Mouse (Mus musculus) stomach, embryonic 16.5 days (tissue): ENCODE results near the gene Napa. TPM values are rescaled to one million over a fixed set of nuclear protein-coding genes. Genes with fewer than 3 reads are reported as not detected.

Experiments used
- ATAC-seq: fragments of 200-750 bp; cut with Nextera tagmentation; 2 replicates; pipeline ENCODE4 v1.8.0; 2017; ENCODE audit warnings: moderate number of reproducible peaks, moderate TSS enrichment; ENCODE audit not compliant: insufficient read depth, low FRiP score
- H3K27ac ChIP-seq: fragments of 300-500 bp; sonication (generic); 2 replicates; pipeline ENCODE4 v1.5.1; 2014; ENCODE audit warnings: low read length
- H3K27me3 ChIP-seq: fragments of 300-500 bp; sonication (generic); 2 replicates; pipeline ENCODE4 v1.6.1; 2014; ENCODE audit warnings: low read length, control low read depth, mixed read lengths; ENCODE audit not compliant: control insufficient read depth, insufficient read depth
- H3K36me3 ChIP-seq: fragments of 300-500 bp; sonication (generic); 2 replicates; pipeline ENCODE4 v1.6.1; 2014; ENCODE audit warnings: low read length; ENCODE audit not compliant: control insufficient read depth, insufficient read depth
- H3K4me1 ChIP-seq: fragments of 300-500 bp; sonication (generic); 2 replicates; pipeline ENCODE4 v1.6.1; 2014; ENCODE audit warnings: low read length, control low read depth, mixed read lengths; ENCODE audit not compliant: control insufficient read depth, insufficient read depth
- H3K4me2 ChIP-seq: fragments of 300-500 bp; sonication (generic); 2 replicates; pipeline ENCODE4 v1.6.1; 2014; ENCODE audit warnings: low read depth, low read length, mixed read lengths
- H3K4me3 ChIP-seq: fragments of 300-500 bp; sonication (generic); replicated peaks from 2 replicates; pipeline ENCODE4 v1.5.1; 2014; ENCODE audit warnings: mild to moderate bottlenecking, low read length
- H3K9ac ChIP-seq: fragments of 300-500 bp; sonication (generic); 2 replicates; pipeline ENCODE4 v1.6.1; 2014; ENCODE audit warnings: low read length
- H3K9me3 ChIP-seq: fragments of 300-500 bp; sonication (generic); replicated peaks from 2 replicates; pipeline ENCODE4 v1.6.1; 2016; ENCODE audit warnings: low read length, control low read depth; ENCODE audit not compliant: control insufficient read depth
- WGBS: fragments of 180-500 bp; shearing (Covaris S2); extraction: QIAGEN DNeasy Blood & Tissue Kit; methylation state at CpG from one replicate; pipeline ENCODE4 v1.1.7; 2014; 5-methylcytosine and 5-hydroxymethylcytosine counted together
- polyA plus RNA-seq: library from polyadenylated mRNA; unstranded; fragments of >200 nt; fragmentation: Nextera tagmentation; extraction: Ambion mirVana; gene quantifications from 2 replicates; pipeline ENCODE4 v1.2.1, GENCODE M21; 2015

Napa gene
- polyA plus RNA-seq, 1 experiment from 2014 or later, result 206 TPM

DNA sequence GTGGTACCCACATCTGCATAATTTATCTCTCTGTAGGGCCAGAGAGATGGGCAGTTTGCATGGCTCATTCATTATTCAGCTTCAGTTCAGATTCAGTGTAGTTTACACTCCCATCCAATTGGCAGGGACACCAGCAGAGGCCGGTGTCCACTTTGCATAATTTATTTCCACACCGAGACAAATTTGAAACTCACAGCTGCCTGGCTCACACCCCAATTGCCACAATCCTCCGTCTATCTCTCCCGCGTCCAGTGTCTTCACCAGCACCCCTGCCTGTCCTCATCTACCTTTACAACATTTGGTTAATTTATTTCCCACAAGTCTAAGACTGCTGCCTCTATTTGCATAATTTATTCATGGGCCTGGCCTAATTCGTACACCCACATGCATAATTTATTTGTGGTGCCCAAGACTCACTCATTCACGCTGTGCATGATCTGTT is 36.7 kb downstream of the Napa start:
- Histone ChIP-seq H3K27ac (no peak overlapping the region), H3K4me2 (no peak overlapping the region), H3K9me3 (no peaks in the 10 kb centered on the region), H3K9ac (no peak overlapping the region), H3K27me3 (no peaks in the 10 kb centered on the region), H3K4me1 (peaks cover 23% of the 10 kb centered on the region), H3K36me3 (no peaks in the 10 kb centered on the region), H3K4me3 (no peak overlapping the region)
- WGBS, result 65% methylated on average over 7 of the region's 7 CpGs
- no peak for ATAC-seq

- Histone ChIP-seq H3K4me2 (no peak overlapping the region), H3K9ac (no peak overlapping the region), H3K27me3 (no peaks in the 10 kb centered on the region), H3K27ac (no peak overlapping the region), H3K4me1 (no peaks in the 10 kb centered on the region), H3K9me3 (no peaks in the 10 kb centered on the region), H3K4me3 (no peak overlapping the region), H3K36me3 (no peaks in the 10 kb centered on the region)
- 32% methylated on average over 27 of the region's 27 CpGs for WGBS
- no peak for ATAC-seq
Measured at GRCm38 (mm10) chr7:16146489-16147410, 48.5 kb downstream of the Napa start.

DNA sequence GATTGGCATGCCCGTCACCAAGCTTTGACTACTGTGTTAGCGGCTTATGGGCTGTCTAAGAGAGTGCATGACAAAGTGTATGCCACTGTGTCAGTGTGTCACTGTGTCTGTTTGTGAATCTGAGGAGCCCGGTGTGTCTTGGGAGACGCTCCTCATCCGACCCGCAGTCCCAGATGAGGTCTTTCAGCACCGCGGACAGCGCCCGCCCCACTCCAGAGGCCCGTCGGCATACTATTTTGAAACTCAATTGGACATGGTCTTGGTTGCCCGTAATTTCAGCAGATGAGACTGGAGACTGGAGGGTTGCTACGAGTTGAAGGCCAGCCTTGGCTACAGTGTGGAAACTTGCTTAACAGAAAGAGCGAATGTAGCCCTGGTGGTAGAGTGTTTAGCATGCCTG is 49.4 kb downstream of the Napa start:
- Histone ChIP-seq H3K4me2 (no peak overlapping the region), H3K27me3 (no peaks in the 10 kb centered on the region), H3K36me3 (no peaks in the 10 kb centered on the region), H3K9me3 (no peaks in the 10 kb centered on the region), H3K4me1 (no peaks in the 10 kb centered on the region), H3K4me3 (no peak overlapping the region), H3K27ac (no peak overlapping the region), H3K9ac (no peak overlapping the region)
- 14% methylated on average over 15 of the region's 15 CpGs for WGBS
- ATAC-seq, result no peak

GRCm38 (mm10) chr7:16149241-16149640 is 51.0 kb downstream of the Napa start:
- Histone ChIP-seq H3K27me3 (no peaks in the 10 kb centered on the region), H3K36me3 (no peaks in the 10 kb centered on the region), H3K27ac (no peak overlapping the region), H3K4me3 (no peak overlapping the region), H3K9ac (no peak overlapping the region), H3K4me2 (no peak overlapping the region), H3K9me3 (no peaks in the 10 kb centered on the region), H3K4me1 (no peaks in the 10 kb centered on the region)
- WGBS, result 49% methylated on average over 5 of the region's 5 CpGs
- no peak for ATAC-seq

GRCm38 (mm10) chr7:16150191-16151145 is 52.2 kb downstream of the Napa start:
- Histone ChIP-seq H3K4me2 (no peak overlapping the region), H3K4me1 (no peaks in the 10 kb centered on the region), H3K4me3 (no peak overlapping the region), H3K27ac (no peak overlapping the region), H3K9ac (no peak overlapping the region), H3K36me3 (no peaks in the 10 kb centered on the region), H3K9me3 (no peaks in the 10 kb centered on the region), H3K27me3 (no peaks in the 10 kb centered on the region)
- ATAC-seq, result no peak
- WGBS, result 71% methylated on average over 9 of the region's 9 CpGs

DNA sequence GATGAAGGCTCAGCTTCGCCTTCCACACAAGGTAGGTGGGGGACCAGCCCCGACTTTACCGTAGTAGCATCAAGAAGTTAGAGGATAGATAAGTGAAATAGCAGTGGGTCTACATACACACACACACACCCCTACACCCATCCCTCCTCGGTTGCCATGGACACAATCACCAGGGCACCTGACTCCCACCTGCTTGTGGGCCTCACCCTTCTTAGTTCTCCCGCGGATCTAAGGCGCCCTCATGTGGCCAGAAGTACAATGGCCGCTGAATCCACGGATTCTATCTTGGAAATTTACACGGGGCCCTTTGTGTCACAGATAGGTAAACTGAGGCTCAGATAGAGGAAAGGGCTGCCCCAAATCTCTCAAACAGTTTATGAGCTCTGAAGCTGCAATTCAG is 55.3 kb downstream of the Napa start:
- no peaks in the 10 kb centered on the region for H3K4me1 ChIP-seq

GRCm38 (mm10) chr7:16155132-16155872 is 57.0 kb downstream of the Napa start:
- H3K27ac ChIP-seq, result no peak overlapping the region
- peaks cover 8% of the 10 kb centered on the region for H3K27me3 ChIP-seq
- H3K4me3 ChIP-seq, result no peak overlapping the region
- ATAC-seq, result no peak
- H3K36me3 ChIP-seq, result no peaks in the 10 kb centered on the region
- no peak overlapping the region for H3K4me2 ChIP-seq
- WGBS, result 71% methylated on average over 9 of the region's 9 CpGs
- no peak overlapping the region for H3K9ac ChIP-seq
- H3K4me1 ChIP-seq, result no peaks in the 10 kb centered on the region
- no peaks in the 10 kb centered on the region for H3K9me3 ChIP-seq

More for the DNA sequence above, 55.3 kb downstream of the Napa start:
- H3K27ac ChIP-seq, result no peak overlapping the region
- peak; percentile 49; the same call in 1 of the 2 replicates for ATAC-seq
- H3K9ac ChIP-seq, result no peak overlapping the region
- H3K4me2 ChIP-seq, result no peak overlapping the region
- no peaks in the 10 kb centered on the region for H3K9me3 ChIP-seq
- WGBS, result 16% methylated on average over 10 of the region's 10 CpGs
- no peaks in the 10 kb centered on the region for H3K36me3 ChIP-seq
- no peak overlapping the region for H3K4me3 ChIP-seq
- 0 out of 2 replicates have a peak, but pooled peaks cover under 1% of the 10 kb centered on the region for H3K27me3 ChIP-seq

- Histone ChIP-seq H3K4me2 (no peak overlapping the region), H3K9ac (no peak overlapping the region), H3K27me3 (peaks cover 8% of the 10 kb centered on the region), H3K27ac (no peak overlapping the region), H3K4me3 (no peak overlapping the region), H3K9me3 (0 out of 2 replicates have a peak, but pooled peaks cover under 1% of the 10 kb centered on the region), H3K36me3 (no peaks in the 10 kb centered on the region), H3K4me1 (no peaks in the 10 kb centered on the region)
- no peak for ATAC-seq
- 66% methylated on average over 8 of the region's 8 CpGs for WGBS
Measured at GRCm38 (mm10) chr7:16156105-16156714, 58.0 kb downstream of the Napa start.
